Mouse (Mus musculus) NIH3T3 (cell line): Measurements from ENCODE around the gene Jsrp1.

Experiments used
- DNase-seq: peaks from one replicate; pipeline ENCODE4 v3.0.0-alpha.2; 2012; ENCODE audit warnings: low read depth

The Jsrp1 gene

DNA sequence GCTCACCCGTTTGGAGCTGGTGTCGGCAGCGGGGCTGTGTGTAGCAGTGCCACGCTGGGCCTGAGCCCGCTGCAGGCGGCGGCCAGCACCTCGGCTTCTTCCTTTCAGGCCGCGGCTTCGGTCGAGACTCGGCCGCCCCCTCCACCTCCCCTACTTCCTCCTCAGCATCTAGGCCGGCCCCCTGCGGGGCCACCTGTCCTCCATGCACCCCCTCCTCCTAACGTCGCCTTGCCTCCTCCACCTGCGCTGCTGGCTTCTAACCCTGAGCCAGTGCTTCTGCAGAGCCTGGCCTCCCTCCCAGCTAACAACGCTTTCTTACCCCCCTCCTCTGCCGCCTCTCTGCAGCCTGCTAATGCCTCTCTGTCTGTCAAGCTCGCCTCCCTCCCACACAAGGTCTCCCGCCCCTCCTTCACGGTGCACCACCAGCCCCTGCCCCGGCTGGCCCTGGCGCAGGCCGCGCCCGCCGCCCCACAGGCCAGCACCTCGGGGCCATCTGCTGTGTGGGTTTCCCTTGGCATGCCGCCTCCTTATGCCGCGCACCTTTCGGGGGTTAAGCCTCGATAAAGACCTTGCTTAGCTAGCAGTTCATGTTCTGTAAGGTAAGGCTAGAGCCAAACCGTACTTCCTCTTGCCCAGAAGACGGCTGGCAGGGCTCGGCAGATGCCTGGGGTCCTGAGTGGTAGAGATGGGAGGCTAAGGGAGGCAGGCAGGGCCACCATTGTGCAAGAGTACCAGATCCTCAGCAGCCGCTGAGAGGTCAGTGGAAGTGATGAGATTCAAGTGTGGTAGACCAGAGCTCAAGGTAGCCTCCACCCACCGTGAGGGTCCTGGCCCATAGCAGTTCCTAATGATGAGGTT lies 20.9 kb downstream of the Jsrp1 start:
- no peak for DNase-seq

DNA sequence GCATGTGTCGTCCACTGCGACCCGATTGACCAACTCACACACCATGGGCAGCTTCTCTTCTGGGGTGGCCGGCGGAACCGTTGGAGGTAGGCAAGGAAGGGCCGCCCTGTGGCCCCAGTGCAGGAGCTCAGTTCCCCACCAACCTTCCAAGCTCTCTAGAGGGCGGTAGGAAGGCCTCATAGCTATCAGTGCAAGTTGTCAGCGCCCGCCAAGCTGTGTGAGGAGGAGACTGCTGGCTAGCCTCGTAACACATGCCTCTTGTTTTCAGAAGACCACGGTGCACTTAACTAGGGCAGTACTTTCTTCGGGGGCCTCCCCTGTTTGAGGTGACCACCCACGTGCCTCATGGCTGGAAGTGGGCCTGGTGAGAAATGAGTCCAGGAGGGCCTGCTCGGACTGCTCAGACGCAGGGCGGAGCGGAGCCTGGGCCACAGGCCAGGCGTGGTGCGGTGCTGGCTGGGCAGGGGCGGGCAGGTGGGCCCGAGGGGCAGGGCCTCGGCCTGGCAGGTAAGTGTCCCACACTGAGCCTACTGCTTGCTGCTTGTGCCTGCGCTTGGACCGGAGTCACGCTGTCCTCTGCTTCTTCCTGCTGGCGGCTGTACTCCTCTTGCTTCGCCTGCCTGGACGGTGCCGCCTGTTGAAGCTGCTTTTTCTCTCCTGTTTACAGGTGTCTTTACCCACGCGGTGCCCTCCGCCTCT lies 21.7 kb downstream of the Jsrp1 start:
- no peak for DNase-seq

DNA sequence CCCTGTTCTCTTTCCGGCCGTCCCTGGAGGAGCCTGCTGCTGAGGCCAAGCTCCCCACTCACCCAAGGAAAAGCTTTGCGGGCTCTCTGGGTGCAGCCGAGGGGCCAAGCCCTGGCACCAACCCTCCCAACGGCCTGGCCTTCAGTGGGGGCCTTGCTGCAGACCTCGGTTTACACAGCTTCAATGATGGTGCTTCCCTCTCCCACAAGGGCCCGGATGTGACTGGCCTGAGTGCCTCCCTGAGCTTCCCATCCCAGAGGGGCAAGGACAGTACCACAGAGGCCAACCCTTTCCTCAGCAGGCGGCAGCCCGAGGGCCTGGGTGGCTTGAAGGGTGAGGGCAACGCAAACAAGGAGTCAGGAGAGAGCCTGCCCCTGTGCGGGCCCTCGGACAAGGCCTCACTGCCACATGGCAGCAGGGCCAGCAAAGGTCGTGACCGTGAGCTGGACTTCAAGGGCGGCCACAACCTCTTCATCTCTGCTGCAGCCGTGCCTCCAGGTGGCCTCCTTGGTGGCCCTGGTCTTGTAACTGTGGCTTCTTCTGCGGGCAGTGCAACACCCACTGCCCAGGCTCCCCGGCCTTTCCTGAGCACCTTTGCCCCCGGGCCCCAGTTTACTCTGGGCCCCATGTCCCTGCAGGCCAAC lies 22.4 kb downstream of the Jsrp1 start:
- no peak for DNase-seq

DNA sequence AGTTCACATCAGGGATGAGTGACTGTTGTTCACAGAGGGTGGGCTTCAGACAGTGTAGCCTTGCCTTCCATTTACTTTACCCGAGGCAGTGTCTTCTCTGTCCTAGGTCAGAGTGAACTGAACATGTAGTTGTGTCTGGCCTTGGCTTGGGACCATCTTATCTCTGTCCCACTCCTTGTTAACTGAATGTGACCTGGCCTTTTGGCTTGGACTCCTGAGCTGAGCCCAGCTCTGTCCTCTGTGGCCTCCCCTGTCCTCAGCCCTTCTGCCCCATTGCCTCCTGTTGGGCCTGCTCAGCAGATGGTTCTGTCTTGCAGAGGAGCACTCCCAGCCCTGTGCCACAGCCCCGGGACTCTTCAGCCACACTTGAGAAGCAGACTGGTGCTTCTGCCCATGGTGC lies 25.8 kb downstream of the Jsrp1 start:
- no peak for DNase-seq

DNA sequence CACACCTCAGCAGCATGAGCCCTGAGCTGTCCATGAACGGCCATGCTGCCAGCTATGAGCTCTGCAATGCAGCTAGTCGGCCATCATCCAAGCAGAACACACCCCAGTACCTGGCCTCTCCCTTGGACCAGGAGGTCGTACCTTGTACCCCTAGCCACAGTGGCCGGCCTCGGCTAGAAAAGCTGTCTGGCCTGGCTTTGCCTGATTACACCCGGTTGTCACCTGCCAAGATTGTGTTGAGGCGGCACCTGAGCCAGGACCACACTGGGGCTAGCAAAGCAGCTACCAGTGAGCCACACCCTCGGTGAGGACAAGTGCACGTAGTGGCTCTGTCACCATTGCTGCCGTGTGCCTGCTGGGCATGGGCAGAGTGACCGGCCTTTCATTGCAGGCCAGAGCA lies 27.3 kb downstream of the Jsrp1 start:
- DNase-seq: no peak

DNA sequence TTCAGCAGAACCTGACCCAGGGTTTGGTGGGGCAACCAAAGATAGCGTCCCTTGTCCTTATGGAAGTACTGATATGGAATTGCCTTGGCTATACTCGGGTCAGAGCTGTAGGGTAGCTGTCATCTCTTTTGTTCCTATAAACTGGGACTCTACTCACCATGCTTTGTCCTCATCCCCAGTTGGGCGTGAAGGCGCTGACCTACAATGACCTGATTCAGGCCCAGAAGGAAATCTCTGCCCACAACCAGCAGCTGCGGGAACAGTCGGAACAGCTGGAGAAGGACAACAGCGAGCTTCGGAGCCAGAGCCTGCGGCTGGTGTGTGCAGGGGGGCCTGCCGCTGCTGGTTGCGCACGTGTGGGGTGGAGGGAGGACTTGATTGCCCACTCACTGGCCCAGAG lies 28.4 kb downstream of the Jsrp1 start:
- no peak for DNase-seq

DNA sequence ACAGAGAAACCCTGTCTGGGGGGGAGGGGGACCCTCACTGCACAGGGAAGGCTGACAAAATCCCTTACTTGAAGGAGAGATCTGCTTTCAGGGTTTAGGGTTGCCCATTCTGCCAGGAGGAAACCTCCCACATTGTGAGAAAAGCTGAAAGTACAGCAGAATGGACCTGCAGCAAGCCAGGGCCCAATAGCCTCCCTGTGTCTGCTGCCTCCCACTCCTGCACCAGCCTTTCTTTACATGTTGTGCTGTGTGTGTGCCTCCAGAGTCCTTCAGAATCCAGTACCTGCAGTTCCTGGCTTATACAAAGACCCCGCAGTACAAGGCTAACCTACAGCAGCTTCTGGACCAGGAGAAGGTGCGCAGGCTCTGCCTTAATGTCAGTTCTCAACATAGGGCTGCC lies 29.0 kb downstream of the Jsrp1 start:
- DNase-seq: no peak

DNA sequence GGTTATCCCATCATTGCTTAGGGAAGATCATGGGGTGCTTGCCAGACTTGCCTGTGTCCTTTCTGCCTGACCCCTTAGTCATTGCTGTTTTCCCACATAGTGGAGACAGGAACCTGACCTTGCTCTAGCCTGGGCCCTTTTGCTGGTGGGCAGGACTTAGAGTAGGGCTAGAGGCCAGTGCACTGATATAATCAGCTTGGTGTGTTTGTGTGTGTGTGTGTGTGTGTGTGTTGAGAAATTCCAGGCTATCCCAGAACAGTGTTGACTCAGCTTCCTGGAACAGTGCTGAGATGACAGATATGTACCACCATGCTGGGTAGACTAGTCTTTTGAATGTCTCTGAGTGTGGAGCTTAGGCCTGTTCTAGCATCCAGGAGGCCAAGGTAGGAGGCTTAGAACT lies 33.7 kb downstream of the Jsrp1 start:
- peak; percentile 61 for DNase-seq

DNA sequence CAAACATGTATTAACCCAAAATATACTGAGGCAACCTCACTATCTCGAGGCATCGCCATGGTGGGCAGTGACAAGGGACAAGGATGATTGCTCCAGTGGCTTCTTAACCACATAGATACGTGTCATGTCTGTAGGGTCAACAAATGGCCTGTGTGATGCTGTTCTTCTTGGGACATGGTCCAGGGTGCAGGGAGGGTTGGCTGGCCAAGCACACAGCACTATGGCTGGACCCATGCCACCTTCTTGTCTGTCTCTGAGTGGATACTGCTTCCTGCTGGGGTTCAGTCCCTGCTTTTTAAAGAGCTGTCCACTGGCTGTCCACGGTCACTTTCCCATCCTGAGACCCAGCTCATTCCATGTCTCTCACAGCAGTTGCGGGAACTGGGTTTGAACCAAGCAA lies 36.2 kb downstream of the Jsrp1 start:
- DNase-seq: no peak

DNA sequence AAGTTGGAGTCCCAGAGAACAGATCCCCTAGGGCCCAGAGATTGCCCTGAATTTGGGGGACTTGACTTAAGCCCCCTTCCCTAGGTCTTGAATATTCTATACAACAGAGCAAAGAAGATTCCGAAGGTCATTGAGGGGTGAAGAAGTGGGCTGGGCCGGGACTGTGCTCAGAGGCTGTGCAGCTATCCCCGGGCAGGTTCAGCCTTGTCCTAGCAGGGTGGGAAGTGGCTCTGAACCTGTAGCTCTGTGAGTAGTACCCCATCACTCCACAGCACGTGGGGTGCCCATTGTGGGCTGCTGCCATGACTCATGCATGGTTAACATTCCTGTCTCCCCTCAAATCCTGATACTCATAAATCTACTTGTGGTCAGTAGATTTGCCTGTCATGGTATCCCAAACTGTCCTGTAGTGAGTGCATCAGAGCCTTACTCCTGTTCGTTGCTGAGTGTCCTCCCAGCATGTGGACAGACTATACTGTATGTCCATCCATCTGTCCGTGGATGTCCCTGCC lies 36.9 kb downstream of the Jsrp1 start:
- peak; percentile 56 for DNase-seq

DNA sequence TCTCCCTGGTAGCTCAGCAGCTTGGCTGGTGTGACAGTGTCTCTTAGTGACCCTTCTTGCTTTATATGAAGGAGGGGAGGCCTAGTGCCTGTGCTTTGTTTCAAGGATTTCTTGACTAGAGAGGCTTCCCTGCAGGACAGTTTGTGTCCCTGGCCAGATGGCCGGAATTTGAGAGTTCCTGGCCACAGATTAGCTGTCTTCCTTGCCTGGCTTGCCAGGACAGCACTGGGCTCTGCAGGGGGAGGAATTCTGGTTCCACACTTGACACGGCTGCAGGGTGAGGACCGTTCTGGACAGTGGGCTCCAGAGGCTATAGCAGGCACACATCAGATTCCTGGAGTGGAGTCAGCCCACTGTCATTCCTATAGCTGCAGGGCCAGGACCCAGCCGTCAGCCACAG lies 37.6 kb downstream of the Jsrp1 start:
- DNase-seq: no peak

DNA sequence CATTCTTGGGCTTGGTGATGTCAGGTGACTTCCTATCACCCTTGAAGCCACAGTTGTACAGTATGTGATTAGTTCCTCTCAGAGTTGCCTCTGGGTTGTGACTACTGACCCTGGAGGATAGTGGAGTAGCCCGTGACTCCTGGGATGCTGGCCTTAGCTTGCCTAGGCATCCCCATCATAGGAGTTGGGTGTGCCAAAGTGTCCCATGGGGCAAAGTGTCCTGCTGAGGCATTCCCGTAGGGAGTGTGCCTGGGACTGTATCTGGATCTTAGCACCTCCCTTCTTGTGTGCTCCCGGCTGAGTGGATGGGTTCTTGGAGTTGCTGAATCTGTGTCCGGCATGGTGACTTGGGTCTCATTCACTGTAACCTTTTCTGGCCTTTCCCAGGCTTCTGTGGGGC lies 38.3 kb downstream of the Jsrp1 start:
- no peak for DNase-seq

DNA sequence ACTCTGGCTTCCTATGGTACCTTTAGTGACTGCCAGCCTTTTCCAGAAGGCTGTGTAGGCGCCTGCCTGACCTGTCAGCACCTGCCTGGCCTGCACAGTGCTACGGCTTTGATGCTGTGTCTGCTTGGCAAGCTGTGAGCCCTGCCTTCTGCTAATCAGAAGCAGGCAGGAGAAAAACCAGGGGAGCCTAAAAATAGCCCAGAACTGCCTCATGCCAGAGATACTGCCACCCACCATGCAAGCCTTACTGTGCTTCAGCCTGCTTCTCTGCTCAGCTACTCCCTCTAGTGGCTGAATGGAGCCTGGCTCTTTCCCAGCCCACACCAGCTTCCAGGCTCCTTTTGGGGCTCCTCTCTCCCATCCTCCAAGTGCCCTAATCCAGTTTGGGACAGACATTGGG lies 38.7 kb downstream of the Jsrp1 start:
- DNase-seq: peak; percentile 96

DNA sequence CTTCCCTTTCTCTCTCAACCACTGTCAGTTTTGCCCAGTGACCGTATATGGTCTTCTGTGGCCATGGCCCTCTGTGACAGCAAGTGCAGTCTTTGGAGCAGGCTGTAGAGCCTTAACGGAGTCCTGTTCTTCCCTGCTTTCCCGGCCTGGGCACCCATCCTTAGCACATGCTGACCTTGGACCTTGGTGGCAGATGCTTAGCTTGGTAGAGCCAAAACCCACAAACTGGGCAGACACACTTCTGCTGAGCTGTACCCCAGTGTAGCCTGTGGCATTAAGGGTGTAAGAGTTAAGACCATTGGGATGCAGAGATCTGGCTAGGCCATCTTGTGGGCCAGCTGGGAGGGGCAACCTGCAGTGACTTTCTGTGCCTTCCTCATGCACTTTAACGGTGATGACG lies 39.5 kb downstream of the Jsrp1 start:
- DNase-seq: no peak

DNA sequence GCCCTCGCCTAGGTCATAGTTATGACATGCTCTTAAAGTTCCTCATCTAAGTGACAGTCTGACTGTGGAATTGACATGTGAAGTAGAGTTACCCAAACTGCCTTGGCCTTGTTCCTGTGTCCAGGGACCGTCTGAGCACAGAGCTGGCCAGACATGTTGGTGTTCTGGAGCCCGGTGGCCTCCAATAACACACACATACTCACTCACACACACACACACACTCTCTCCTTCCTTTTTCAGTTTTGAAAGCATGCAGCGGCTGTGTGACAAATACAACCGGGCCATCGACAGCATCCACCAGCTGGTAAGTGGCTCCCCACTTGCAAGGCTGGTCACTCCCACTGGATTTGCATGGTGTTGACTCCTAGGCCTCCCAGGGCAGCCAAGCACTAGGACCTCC lies 44.9 kb downstream of the Jsrp1 start:
- no peak for DNase-seq

DNA sequence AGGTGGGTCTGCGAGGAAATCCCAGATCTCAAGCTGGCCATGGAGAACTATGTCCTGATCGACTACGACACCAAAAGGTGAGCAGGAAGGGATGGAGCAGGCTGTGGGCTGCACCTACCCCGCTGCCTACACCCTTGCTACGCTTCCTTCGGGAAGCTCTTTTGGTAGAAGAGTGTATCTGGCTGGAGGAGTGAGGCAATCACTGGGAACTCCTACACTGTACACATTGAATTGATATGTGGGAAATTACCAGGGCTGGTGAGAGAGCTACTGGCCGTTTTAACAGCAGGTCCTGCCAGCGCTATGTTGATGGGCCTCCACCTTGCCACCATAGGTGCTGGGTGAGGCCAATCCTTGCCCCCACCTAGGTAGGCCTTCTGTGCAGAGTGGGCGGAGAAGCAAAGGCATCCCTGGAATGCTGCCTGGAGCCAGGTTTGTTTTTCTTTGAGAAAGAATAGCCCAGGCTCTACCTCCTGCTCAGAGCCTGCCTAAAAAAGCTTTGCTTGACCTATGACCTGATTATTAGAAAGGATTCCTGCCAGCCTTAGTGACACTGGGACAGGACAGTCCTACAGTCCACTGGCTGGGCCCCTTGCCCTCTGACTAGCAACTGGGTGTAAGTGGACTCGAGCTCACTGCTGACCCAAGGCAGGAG lies 47.0 kb downstream of the Jsrp1 start:
- no peak for DNase-seq

DNA sequence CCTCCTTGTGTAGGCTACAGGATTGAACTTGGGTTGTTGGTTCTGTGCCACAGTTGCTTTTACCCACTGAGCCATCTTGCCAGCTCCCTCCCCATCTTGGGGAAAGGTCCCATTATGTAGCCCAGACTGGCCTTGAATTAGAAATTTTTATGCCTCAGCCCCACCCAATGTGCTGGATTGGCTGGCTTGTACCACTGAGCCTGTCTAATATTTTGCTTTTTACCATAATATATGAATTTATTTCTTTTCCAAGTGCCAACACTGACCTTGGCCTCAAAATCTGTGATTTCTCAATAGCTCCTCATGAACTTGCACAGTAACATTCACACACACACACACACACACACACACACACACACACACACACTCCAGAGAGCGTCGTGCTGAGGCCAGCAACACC lies 47.6 kb downstream of the Jsrp1 start:
- DNase-seq: peak; percentile 27

DNA sequence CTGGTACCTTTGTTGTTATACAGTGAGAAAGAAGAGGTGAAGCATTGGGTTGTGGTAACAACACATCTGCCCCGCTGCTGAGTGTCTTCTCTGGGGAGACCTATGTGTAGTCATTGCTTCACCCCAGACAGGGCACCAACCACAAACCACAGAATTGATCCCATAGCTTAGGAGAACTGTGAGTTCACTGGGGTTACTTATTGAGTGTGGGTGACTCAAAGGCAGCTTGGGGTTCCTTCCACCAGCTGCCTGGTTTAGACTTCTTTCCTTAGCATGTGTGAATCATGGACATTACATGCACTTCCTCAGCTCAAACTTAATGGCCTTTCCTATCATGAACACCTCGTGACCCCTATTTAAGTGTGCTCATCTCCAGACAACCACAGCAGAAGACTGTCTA lies 49.8 kb downstream of the Jsrp1 start:
- peak; percentile 48 for DNase-seq

DNA sequence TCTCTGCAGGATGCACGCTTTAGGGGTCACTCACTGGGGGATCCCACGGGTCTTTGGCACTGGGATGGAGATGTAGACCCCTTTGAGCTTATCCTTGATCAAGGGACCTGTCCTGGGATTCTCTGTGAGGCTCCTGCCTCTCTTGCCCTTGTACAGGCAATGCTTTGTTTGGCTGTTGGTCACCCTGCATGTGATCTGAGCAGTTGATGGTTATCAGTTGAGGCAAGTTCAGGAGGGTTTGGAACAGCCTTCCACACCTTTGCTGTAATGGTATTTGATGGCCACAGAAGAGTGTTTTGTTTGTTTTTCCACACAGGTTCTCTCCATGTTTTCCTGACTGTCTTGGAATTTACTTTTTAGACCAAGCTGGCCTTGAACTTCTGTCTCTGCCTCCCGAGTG lies 51.5 kb downstream of the Jsrp1 start:
- no peak for DNase-seq

DNA sequence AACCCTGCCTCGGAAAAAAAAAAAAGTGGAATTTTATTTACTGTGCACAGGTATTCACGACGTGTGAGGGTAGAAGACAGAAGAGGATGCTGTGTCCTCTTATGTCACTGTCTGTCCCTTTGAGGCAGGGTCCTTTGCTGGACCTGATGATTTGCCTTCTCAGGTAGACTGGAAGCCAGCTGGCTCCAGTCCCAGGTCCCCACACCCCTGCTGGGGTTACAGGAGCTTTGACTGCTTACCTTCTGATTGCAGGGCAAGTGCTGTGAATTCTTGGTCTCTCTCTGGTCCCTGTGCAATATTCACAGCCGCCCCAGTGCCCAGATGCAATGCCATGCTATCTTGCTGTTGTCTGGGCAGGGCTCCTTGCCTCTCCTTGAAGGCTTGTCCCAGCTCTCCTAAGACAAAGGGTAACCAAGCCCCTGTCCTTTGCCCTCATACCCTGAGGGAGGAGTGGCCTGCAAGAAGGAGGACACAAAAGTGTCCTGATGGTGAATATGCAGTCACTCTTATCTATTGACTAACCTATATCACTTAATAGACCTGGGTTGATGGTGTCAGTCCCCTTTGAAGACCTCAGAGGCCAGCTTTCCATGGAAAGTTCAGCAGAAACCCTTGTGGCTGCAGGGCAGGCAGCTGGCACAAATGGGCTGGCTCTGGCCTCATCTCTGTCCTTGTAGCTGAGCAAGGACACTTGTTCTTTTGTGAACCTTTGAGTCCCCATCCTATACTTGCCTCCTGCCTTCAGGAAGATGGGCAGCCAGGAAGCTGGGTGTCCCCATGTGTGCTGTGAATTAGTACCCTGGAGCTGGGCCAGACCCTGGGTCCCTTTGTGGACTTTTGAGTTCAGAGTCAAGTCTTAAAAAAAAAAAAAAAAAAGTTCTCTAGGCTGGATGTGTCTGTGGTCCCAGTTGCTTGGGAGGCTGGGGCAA lies 52.4 kb downstream of the Jsrp1 start:
- no peak for DNase-seq

DNA sequence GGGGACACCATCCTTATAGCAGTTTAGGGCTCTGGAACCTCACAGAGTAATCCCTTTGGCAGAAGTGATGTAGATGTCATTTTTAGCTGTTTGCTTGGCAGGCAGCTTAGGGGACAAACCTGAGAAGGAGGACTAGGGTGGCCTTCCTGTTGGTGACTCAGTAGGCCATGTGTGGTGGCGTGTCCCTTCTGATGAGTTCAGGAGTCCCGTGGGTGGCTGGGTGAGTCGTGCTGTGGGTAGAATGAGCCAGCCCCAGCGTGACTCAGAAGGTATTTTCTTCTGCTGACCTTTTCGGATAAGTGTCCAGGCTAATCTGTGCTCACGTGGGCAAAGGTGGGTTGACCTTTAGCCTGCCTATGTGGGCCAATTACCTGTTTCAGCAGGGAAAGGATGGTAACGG lies 54.6 kb downstream of the Jsrp1 start:
- DNase-seq: peak; percentile 32
